Mouse (Mus musculus): Measurements from ENCODE around the gene Btg2. TPM values are rescaled to one million over a fixed set of nuclear protein-coding genes. Genes with fewer than 3 reads are reported as not detected.

The Btg2 gene
- polyA plus RNA-seq, 1 experiment from 2014 or later: 34.6 TPM

- Histone ChIP-seq H3K27ac (ENCODE audit: low read depth) (peak overlapping the region; percentile 97), H3K4me2 (ENCODE audit: low read length) (peak overlapping the region; percentile 69), H3K9ac (ENCODE audit: low read length) (peak overlapping the region; percentile 50), H3K4me3 (ENCODE audit: low read depth, low read length) (peak overlapping the region; percentile 25), H3K27me3 (replicated peaks; ENCODE audit: control insufficient read depth, insufficient read depth, low read length) (no peaks in the 10 kb centered on the region), H3K36me3 (ENCODE audit: control insufficient read depth, insufficient read depth, low read length) (no peaks in the 10 kb centered on the region), H3K4me1 (replicated peaks; ENCODE audit: control insufficient read depth, insufficient read depth, low read length) (peaks cover 54% of the 10 kb centered on the region), H3K9me3 (ENCODE audit: control insufficient read depth, low read length) (no peaks in the 10 kb centered on the region)
- ATAC-seq (replicated peaks; ENCODE audit: low FRiP score, low TSS enrichment, low read depth) (peak; percentile 88), DNase-seq (ENCODE audit: low spot score) (peak; percentile 86)
- 2% methylated on average over 31 of the region's 31 CpGs for WGBS
Measured at GRCm38 (mm10) chr1:134060849-134061569, 17.9 kb downstream of the Btg2 start.

GRCm38 (mm10) chr1:134059739-134060695, 18.9 kb downstream of the Btg2 start:
- H3K27me3 ChIP-seq (replicated peaks; ENCODE audit: control insufficient read depth, insufficient read depth, low read length): no peaks in the 10 kb centered on the region
- WGBS: 71% methylated on average over 16 of the region's 16 CpGs
- peak overlapping the region; percentile 24; the same call in 1 of the 2 replicates for H3K4me3 ChIP-seq (ENCODE audit: low read depth, low read length)
- H3K36me3 ChIP-seq (ENCODE audit: control insufficient read depth, insufficient read depth, low read length): no peaks in the 10 kb centered on the region
- peak overlapping the region; percentile 69 for H3K4me2 ChIP-seq (ENCODE audit: low read length)
- DNase-seq (ENCODE audit: low spot score) (no peak), ATAC-seq (replicated peaks; ENCODE audit: low FRiP score, low TSS enrichment, low read depth) (no peak)
- H3K9me3 ChIP-seq (ENCODE audit: control insufficient read depth, low read length): no peaks in the 10 kb centered on the region
- H3K9ac ChIP-seq (ENCODE audit: low read length): peak overlapping the region; percentile 6; the same call in 1 of the 2 replicates
- peaks cover 51% of the 10 kb centered on the region for H3K4me1 ChIP-seq (replicated peaks; ENCODE audit: control insufficient read depth, insufficient read depth, low read length)
- H3K27ac ChIP-seq (ENCODE audit: low read depth): peak overlapping the region; percentile 97

GRCm38 (mm10) chr1:134058870-134059269, 20.1 kb downstream of the Btg2 start:
- H3K27ac ChIP-seq (ENCODE audit: low read depth): no peak overlapping the region
- WGBS: 76% methylated on average over 6 of the region's 6 CpGs
- no peaks in the 10 kb centered on the region for H3K9me3 ChIP-seq (ENCODE audit: control insufficient read depth, low read length)
- peaks cover 40% of the 10 kb centered on the region for H3K4me1 ChIP-seq (replicated peaks; ENCODE audit: control insufficient read depth, insufficient read depth, low read length)
- H3K36me3 ChIP-seq (ENCODE audit: control insufficient read depth, insufficient read depth, low read length): no peaks in the 10 kb centered on the region
- no peak overlapping the region for H3K9ac ChIP-seq (ENCODE audit: low read length)
- no peaks in the 10 kb centered on the region for H3K27me3 ChIP-seq (replicated peaks; ENCODE audit: control insufficient read depth, insufficient read depth, low read length)
- no peak overlapping the region for H3K4me2 ChIP-seq (ENCODE audit: low read length)
- no peak for ATAC-seq (replicated peaks; ENCODE audit: low FRiP score, low TSS enrichment, low read depth)
- no peak overlapping the region for H3K4me3 ChIP-seq (ENCODE audit: low read depth, low read length)
- DNase-seq (ENCODE audit: low spot score): no peak

GRCm38 (mm10) chr1:134057736-134058135, 21.2 kb downstream of the Btg2 start:
- no peak overlapping the region for H3K9ac ChIP-seq (ENCODE audit: low read length)
- no peak overlapping the region for H3K4me2 ChIP-seq (ENCODE audit: low read length)
- no peak overlapping the region for H3K27ac ChIP-seq (ENCODE audit: low read depth)
- peaks cover 29% of the 10 kb centered on the region for H3K4me1 ChIP-seq (replicated peaks; ENCODE audit: control insufficient read depth, insufficient read depth, low read length)
- WGBS: 65% methylated on average over 8 of the region's 8 CpGs
- no peak for DNase-seq (ENCODE audit: low spot score)
- H3K4me3 ChIP-seq (ENCODE audit: low read depth, low read length): no peak overlapping the region
- no peaks in the 10 kb centered on the region for H3K9me3 ChIP-seq (ENCODE audit: control insufficient read depth, low read length)
- ATAC-seq (replicated peaks; ENCODE audit: low FRiP score, low TSS enrichment, low read depth): no peak
- H3K36me3 ChIP-seq (ENCODE audit: control insufficient read depth, insufficient read depth, low read length): no peaks in the 10 kb centered on the region
- H3K27me3 ChIP-seq (replicated peaks; ENCODE audit: control insufficient read depth, insufficient read depth, low read length): no peaks in the 10 kb centered on the region

GRCm38 (mm10) chr1:134056285-134056684, 22.6 kb downstream of the Btg2 start:
- DNase-seq (ENCODE audit: low spot score) (no peak), ATAC-seq (replicated peaks; ENCODE audit: low FRiP score, low TSS enrichment, low read depth) (no peak)
- Histone ChIP-seq H3K4me3 (ENCODE audit: low read depth, low read length) (no peak overlapping the region), H3K36me3 (ENCODE audit: control insufficient read depth, insufficient read depth, low read length) (no peaks in the 10 kb centered on the region), H3K4me2 (ENCODE audit: low read length) (no peak overlapping the region), H3K4me1 (replicated peaks; ENCODE audit: control insufficient read depth, insufficient read depth, low read length) (peaks cover 16% of the 10 kb centered on the region), H3K27ac (ENCODE audit: low read depth) (no peak overlapping the region), H3K9me3 (ENCODE audit: control insufficient read depth, low read length) (no peaks in the 10 kb centered on the region), H3K9ac (ENCODE audit: low read length) (no peak overlapping the region), H3K27me3 (replicated peaks; ENCODE audit: control insufficient read depth, insufficient read depth, low read length) (no peaks in the 10 kb centered on the region)
- 36% methylated on average over 4 of the region's 4 CpGs for WGBS

GRCm38 (mm10) chr1:134055666-134056245, 23.2 kb downstream of the Btg2 start:
- H3K9me3 ChIP-seq (ENCODE audit: control insufficient read depth, low read length): no peaks in the 10 kb centered on the region
- DNase-seq (ENCODE audit: low spot score) (no peak), ATAC-seq (replicated peaks; ENCODE audit: low FRiP score, low TSS enrichment, low read depth) (no peak)
- no peak overlapping the region for H3K9ac ChIP-seq (ENCODE audit: low read length)
- no peaks in the 10 kb centered on the region for H3K27me3 ChIP-seq (replicated peaks; ENCODE audit: control insufficient read depth, insufficient read depth, low read length)
- H3K36me3 ChIP-seq (ENCODE audit: control insufficient read depth, insufficient read depth, low read length): no peaks in the 10 kb centered on the region
- no peak overlapping the region for H3K27ac ChIP-seq (ENCODE audit: low read depth)
- no peak overlapping the region for H3K4me3 ChIP-seq (ENCODE audit: low read depth, low read length)
- peaks cover 12% of the 10 kb centered on the region for H3K4me1 ChIP-seq (replicated peaks; ENCODE audit: control insufficient read depth, insufficient read depth, low read length)
- WGBS: 82% methylated on average over 9 of the region's 9 CpGs
- H3K4me2 ChIP-seq (ENCODE audit: low read length): no peak overlapping the region

GRCm38 (mm10) chr1:134055058-134055457, 23.9 kb downstream of the Btg2 start:
- ATAC-seq (replicated peaks; ENCODE audit: low FRiP score, low TSS enrichment, low read depth) (no peak), DNase-seq (ENCODE audit: low spot score) (no peak)
- Histone ChIP-seq H3K4me2 (ENCODE audit: low read length) (no peak overlapping the region), H3K9ac (ENCODE audit: low read length) (no peak overlapping the region), H3K27me3 (replicated peaks; ENCODE audit: control insufficient read depth, insufficient read depth, low read length) (no peaks in the 10 kb centered on the region), H3K4me3 (ENCODE audit: low read depth, low read length) (no peak overlapping the region), H3K4me1 (replicated peaks; ENCODE audit: control insufficient read depth, insufficient read depth, low read length) (peaks cover 6% of the 10 kb centered on the region), H3K9me3 (ENCODE audit: control insufficient read depth, low read length) (no peaks in the 10 kb centered on the region), H3K36me3 (ENCODE audit: control insufficient read depth, insufficient read depth, low read length) (no peaks in the 10 kb centered on the region), H3K27ac (ENCODE audit: low read depth) (no peak overlapping the region)
- 64% methylated on average over 9 of the region's 9 CpGs for WGBS

- Histone ChIP-seq H3K4me3 (ENCODE audit: low read depth, low read length) (no peak overlapping the region), H3K27ac (ENCODE audit: low read depth) (no peak overlapping the region), H3K9me3 (ENCODE audit: control insufficient read depth, low read length) (no peaks in the 10 kb centered on the region), H3K27me3 (replicated peaks; ENCODE audit: control insufficient read depth, insufficient read depth, low read length) (no peaks in the 10 kb centered on the region), H3K4me1 (replicated peaks; ENCODE audit: control insufficient read depth, insufficient read depth, low read length) (peaks cover 6% of the 10 kb centered on the region), H3K4me2 (ENCODE audit: low read length) (no peak overlapping the region), H3K36me3 (ENCODE audit: control insufficient read depth, insufficient read depth, low read length) (no peaks in the 10 kb centered on the region), H3K9ac (ENCODE audit: low read length) (no peak overlapping the region)
- DNase-seq (ENCODE audit: low spot score): peak; percentile 84
- no peak for ATAC-seq (replicated peaks; ENCODE audit: low FRiP score, low TSS enrichment, low read depth)
- 10% methylated on average over 6 of the region's 6 CpGs for WGBS
Measured at GRCm38 (mm10) chr1:134053207-134053606, 25.7 kb downstream of the Btg2 start.

Data from intestine, embryonic 14.5 days (tissue).